Mouse (Mus musculus) spleen, postnatal 14 days (tissue): ENCODE measurements around the gene Csde1.
A peak's percentile ranks its signal among the peaks of the same experiment; 100 is the strongest.

Experiments used
- DNase-seq, 2 experiments: peaks; one replicate each; pipeline ENCODE4 v3.0.0; 2021 to 2022; ENCODE audit warnings: low spot score in 2 of 2

The Csde1 gene

GRCm38 (mm10) chr3:103058207-103059157 lies 38.3 kb downstream of the Csde1 start, which contains the start of gene Nras:
TSS of gene Nras (plus strand) at chr3:103058285.
- DNase-seq, result peak; percentile 84 to 95

- DNase-seq, result no peak
These were observed 46.7 kb downstream of the Csde1 start for GRCm38 (mm10) chr3:103066927-103067326.

GRCm38 (mm10) chr3:103068971-103069370 lies 48.7 kb downstream of the Csde1 start:
- DNase-seq, result no peak

GRCm38 (mm10) chr3:103073771-103074170 lies 53.5 kb downstream of the Csde1 start, which contains the start of gene Ampd1:
TSS of gene Ampd1 (plus strand) at chr3:103074014.
- DNase-seq, result no peak

GRCm38 (mm10) chr3:103075871-103076270 lies 55.6 kb downstream of the Csde1 start:
- DNase-seq, result no peak

- DNase-seq, result no peak
These were observed 56.2 kb downstream of the Csde1 start for GRCm38 (mm10) chr3:103076476-103076875.

- DNase-seq, result no peak
These were observed 59.1 kb downstream of the Csde1 start for GRCm38 (mm10) chr3:103079301-103079700.

- no peak for DNase-seq
These were observed 60.8 kb downstream of the Csde1 start for GRCm38 (mm10) chr3:103081051-103081450.

GRCm38 (mm10) chr3:103081861-103082453 lies 61.7 kb downstream of the Csde1 start:
- DNase-seq, result no peak

- no peak for DNase-seq
These were observed 62.5 kb downstream of the Csde1 start for GRCm38 (mm10) chr3:103082761-103083160.

GRCm38 (mm10) chr3:103085986-103086385 lies 65.8 kb downstream of the Csde1 start:
- DNase-seq, result no peak

GRCm38 (mm10) chr3:103091753-103092152 lies 71.5 kb downstream of the Csde1 start:
- no peak for DNase-seq

GRCm38 (mm10) chr3:103098662-103099061 lies 78.4 kb downstream of the Csde1 start:
- DNase-seq, result no peak

GRCm38 (mm10) chr3:103099667-103100066 lies 79.4 kb downstream of the Csde1 start:
- DNase-seq, result no peak

- no peak for DNase-seq
These were observed 80.5 kb downstream of the Csde1 start for GRCm38 (mm10) chr3:103100735-103101134.

GRCm38 (mm10) chr3:103101194-103101593 lies 81.0 kb downstream of the Csde1 start:
- no peak for DNase-seq

- DNase-seq, result peak in 1 of 2 experiments; percentile 9
These were observed 81.7 kb downstream of the Csde1 start for GRCm38 (mm10) chr3:103101909-103102308.

GRCm38 (mm10) chr3:103102454-103103390 lies 82.5 kb downstream of the Csde1 start, which contains the start of gene Dennd2c:
TSS of gene Dennd2c (plus strand) at chr3:103102604.
- peak; percentile 96 to 97 for DNase-seq
